Mouse (Mus musculus) CH12.LX (cell line): ENCODE data around the gene Wwc2.

Source experiments
- EP300 ChIP-seq: IDR thresholded peaks from 2 replicates; pipeline ENCODE4 v1.6.1; 2011; ENCODE audit warnings: low read length, improper control_type of control experiment
- MXI1 ChIP-seq: IDR thresholded peaks from 2 replicates; pipeline ENCODE4 v1.6.1; 2011; ENCODE audit warnings: mild to moderate bottlenecking, low read depth, low read length, improper control_type of control experiment
- POLR2A ChIP-seq: IDR thresholded peaks from 2 replicates; pipeline ENCODE4 v1.6.1; 2011; ENCODE audit warnings: low read depth, mild to moderate bottlenecking, improper control_type of control experiment, low read length

DNA sequence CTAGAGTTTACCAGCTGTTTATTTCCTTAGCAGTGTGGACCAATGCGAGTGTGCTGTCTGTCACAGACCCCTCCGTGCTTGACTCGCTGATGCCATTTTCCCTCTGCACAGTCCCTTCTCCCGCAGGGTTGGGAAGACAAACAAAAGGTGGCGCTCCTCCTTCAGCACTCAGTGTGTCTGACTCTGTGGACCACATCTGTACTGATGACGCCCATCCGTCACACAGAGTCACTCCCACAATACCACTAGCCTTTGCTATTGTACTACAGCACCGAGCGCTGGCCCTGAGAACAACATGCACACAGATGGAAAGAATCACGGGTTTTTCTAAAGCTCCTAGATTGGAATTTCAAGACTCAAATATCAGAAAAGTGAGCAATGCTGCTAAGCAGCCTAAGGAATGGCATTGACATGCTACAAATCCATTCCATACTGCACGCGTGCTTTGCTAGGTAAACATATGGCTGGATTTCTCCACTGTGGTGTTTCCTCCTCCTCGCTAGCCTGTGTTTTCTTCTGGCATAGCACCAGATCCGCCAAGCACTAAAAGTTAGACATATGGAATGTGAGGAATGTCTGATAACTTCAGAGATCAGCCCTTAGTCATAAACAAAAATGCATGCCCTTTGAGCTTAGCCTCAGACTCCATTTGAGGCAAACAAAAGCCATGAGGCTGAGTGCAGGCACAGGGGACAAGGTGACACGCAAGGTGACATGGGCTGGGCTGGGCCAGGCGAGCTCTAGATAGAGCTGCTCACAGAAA is 58.5 kb downstream of the Wwc2 start:
- TF ChIP-seq MXI1 (no peak), POLR2A (no peak), EP300 (no peak)
